In genomic region chr8:45536578-45536977, GRCm38 (mm10) we compare ENCODE assay signal across 22 mouse cellular contexts. TPM values are rescaled to one million over a fixed set of nuclear protein-coding genes. Genes with fewer than 3 reads are reported as not detected.
DNase-seq lines count a peak whose midpoint lies in the region; ATAC-seq and TF ChIP-seq lines count a peak whose summit lies in the region.
"Had no signal": no experiment of that assay in that cellular context is flagged by ENCODE, and none has a peak within 500 bp of the region (broad histone marks: within the 10 kb centered on the region; RNA-seq: fewer than 3 reads in every experiment).

No protein-coding gene starts in this region.

- TF ChIP-seq CTCF in lung, embryonic 14.5 days (IDR thresholded peaks at IDR 0.05; ENCODE audit: low read depth), result no peak
- no peak for TF ChIP-seq CTCF in lung, adult 2 months (IDR thresholded peaks at IDR 0.05; ENCODE audit: insufficient read depth, low read length)

- no peak for DNase-seq in lung, embryonic 14.5 days
- no peak for DNase-seq in lung, adult 2 months
- DNase-seq in embryonic facial prominence, embryonic 10.5 days (ENCODE audit: low spot score), result peak; percentile 28
- DNase-seq in urinary bladder, postnatal 36 days (ENCODE audit: low spot score in 2 of 2), result peak; percentile 22 to 26
- DNase-seq in right cerebral cortex, adult 2 months (ENCODE audit: low spot score in 2 of 2), result no peak
- DNase-seq: adrenal gland, postnatal 14 days; cerebellum, adult 11-12 months; cerebellum, adult 9-10 months; cerebellum, postnatal 25 days; gastrocnemius, postnatal 36 days; heart, adult 18-20 months; heart, postnatal 10 days; heart, postnatal 4 days had no signal

- no peak overlapping the region for H3K9ac ChIP-seq in lung, embryonic 14.5 days
- H3K9ac ChIP-seq in embryonic facial prominence, embryonic 12.5 days, result no peak overlapping the region
- H3K9ac ChIP-seq: hindbrain, embryonic 13.5 days had no signal

- 63% methylated on average over 9 of the region's 9 CpGs for WGBS in lung, embryonic 14.5 days
- WGBS in lung, adult 2 months, result 79% methylated on average over 9 of the region's 9 CpGs
- WGBS in embryonic facial prominence, embryonic 10.5 days, result 74% methylated on average over 9 of the region's 9 CpGs
- 59% methylated on average over 9 of the region's 9 CpGs for WGBS in embryonic facial prominence, embryonic 12.5 days

- no peak overlapping the region for H3K4me2 ChIP-seq in lung, embryonic 14.5 days
- no peak overlapping the region for H3K4me2 ChIP-seq in embryonic facial prominence, embryonic 12.5 days (replicated peaks)
- H3K4me2 ChIP-seq: hindbrain, embryonic 13.5 days had no signal

- no peaks in the 10 kb centered on the region for H3K36me3 ChIP-seq in lung, embryonic 14.5 days (ENCODE audit: insufficient read depth)
- H3K36me3 ChIP-seq in embryonic facial prominence, embryonic 10.5 days (replicated peaks), result no peaks in the 10 kb centered on the region
- no peaks in the 10 kb centered on the region for H3K36me3 ChIP-seq in embryonic facial prominence, embryonic 12.5 days
- H3K36me3 ChIP-seq: forebrain, embryonic 10.5 days; heart, embryonic 10.5 days had no signal

- no peak overlapping the region for H3K4me3 ChIP-seq in lung, embryonic 14.5 days (ENCODE audit: low read depth, low read length)
- H3K4me3 ChIP-seq in lung, adult 2 months (replicated peaks; ENCODE audit: extremely low read depth, low read depth, low read length), result no peak overlapping the region
- H3K4me3 ChIP-seq in embryonic facial prominence, embryonic 10.5 days, result no peak overlapping the region
- H3K4me3 ChIP-seq in embryonic facial prominence, embryonic 12.5 days, result no peak overlapping the region
- H3K4me3 ChIP-seq: erythroblast, embryonic 14.5 days; forebrain, embryonic 10.5 days; heart, embryonic 10.5 days; hindbrain, embryonic 13.5 days had no signal

- ATAC-seq in lung, embryonic 14.5 days (ENCODE audit: insufficient read depth), result 0 out of 2 replicates have a peak, but pooled peaks have one; percentile 35
- 0 out of 2 replicates have a peak, but pooled peaks have one; percentile 47 for ATAC-seq in embryonic facial prominence, embryonic 12.5 days (ENCODE audit: insufficient number of reproducible peaks, insufficient read depth, low FRiP score, low TSS enrichment)
- ATAC-seq: activated CD4-positive, CD25-positive, alpha-beta regulatory T cell, adult 4 months; forebrain, embryonic 14.5 days; Patski had no signal

- H3K4me1 ChIP-seq in lung, embryonic 14.5 days (ENCODE audit: insufficient read depth), result no peaks in the 10 kb centered on the region; the same call in 1 of the 2 replicates
- 0 out of 2 replicates have a peak, but pooled peaks cover 2% of the 10 kb centered on the region for H3K4me1 ChIP-seq in lung, adult 2 months (ENCODE audit: control insufficient read depth, insufficient read depth, low read length)
- H3K4me1 ChIP-seq in embryonic facial prominence, embryonic 10.5 days, result peaks cover 20% of the 10 kb centered on the region
- peaks cover 12% of the 10 kb centered on the region; the same call in 1 of the 2 replicates for H3K4me1 ChIP-seq in embryonic facial prominence, embryonic 12.5 days

- no peaks in the 10 kb centered on the region for H3K27me3 ChIP-seq in lung, embryonic 14.5 days (ENCODE audit: insufficient read depth, low read length)
- no peaks in the 10 kb centered on the region for H3K27me3 ChIP-seq in embryonic facial prominence, embryonic 10.5 days (replicated peaks; ENCODE audit: low read depth, poor library complexity, severe bottlenecking)
- H3K27me3 ChIP-seq in embryonic facial prominence, embryonic 12.5 days, result no peaks in the 10 kb centered on the region
- H3K27me3 ChIP-seq: CH12.LX; hindbrain, embryonic 13.5 days; Patski had no signal

- H3K27ac ChIP-seq in lung, embryonic 14.5 days (ENCODE audit: low read depth), result no peak overlapping the region
- no peak overlapping the region for H3K27ac ChIP-seq in embryonic facial prominence, embryonic 10.5 days (replicated peaks)
- no peak overlapping the region for H3K27ac ChIP-seq in embryonic facial prominence, embryonic 12.5 days
- H3K27ac ChIP-seq: forebrain, embryonic 10.5 days; heart, embryonic 10.5 days; hindbrain, embryonic 13.5 days had no signal

- no peak for TF ChIP-seq POLR2A in lung, adult 2 months (IDR thresholded peaks at IDR 0.05; ENCODE audit: borderline replicate concordance, extremely low read depth, low read depth, low read length)

- no peaks in the 10 kb centered on the region for H3K9me3 ChIP-seq in lung, embryonic 14.5 days (ENCODE audit: low read depth, low read length)
- no peaks in the 10 kb centered on the region for H3K9me3 ChIP-seq in embryonic facial prominence, embryonic 10.5 days
- no peaks in the 10 kb centered on the region for H3K9me3 ChIP-seq in embryonic facial prominence, embryonic 12.5 days
- H3K9me3 ChIP-seq: forebrain, embryonic 10.5 days; heart, embryonic 10.5 days; hindbrain, embryonic 13.5 days had no signal

RNA-seq across cellular contexts. Expression of gene Sorbs2, which starts 29.0 kb away (rescaled TPM):
- 23.3 and 26.2 TPM in 2 replicates for polyA plus RNA-seq in lung, embryonic 14.5 days (2014; fragmentation: Nextera tagmentation; extraction: Ambion mirVana)
- 6.5 and 10.1 TPM in 2 replicates for polyA plus RNA-seq in lung, adult 2 months (2012; rRNA removed)
- 23.8 and 25.2 TPM in 2 replicates for polyA plus RNA-seq in embryonic facial prominence, embryonic 10.5 days (2016; fragmentation: Nextera tagmentation; extraction: Ambion mirVana)
- 31.8 and 38.9 TPM in 2 replicates for polyA plus RNA-seq in embryonic facial prominence, embryonic 12.5 days (2016; fragmentation: Nextera tagmentation; extraction: Ambion mirVana)

Comparison
In these comparisons a context has a peak if more than half of its experiments do, and no peak if none do; other contexts are left out.
1. DNase-seq: peak in embryonic facial prominence, embryonic 10.5 days (single experiment) and urinary bladder, postnatal 36 days (2 of 2); none in lung, embryonic 14.5 days (single experiment), lung, adult 2 months (single experiment) and right cerebral cortex, adult 2 months (0 of 2).